Mouse (Mus musculus): ENCODE data around the gene Apoe. TPM values are rescaled to one million over a fixed set of nuclear protein-coding genes. Genes with fewer than 3 reads are reported as not detected.

The Apoe gene
- total and polyA plus RNA-seq, 3 experiments: 6.2 to 16.7 (median 10.0) TPM

DNA sequence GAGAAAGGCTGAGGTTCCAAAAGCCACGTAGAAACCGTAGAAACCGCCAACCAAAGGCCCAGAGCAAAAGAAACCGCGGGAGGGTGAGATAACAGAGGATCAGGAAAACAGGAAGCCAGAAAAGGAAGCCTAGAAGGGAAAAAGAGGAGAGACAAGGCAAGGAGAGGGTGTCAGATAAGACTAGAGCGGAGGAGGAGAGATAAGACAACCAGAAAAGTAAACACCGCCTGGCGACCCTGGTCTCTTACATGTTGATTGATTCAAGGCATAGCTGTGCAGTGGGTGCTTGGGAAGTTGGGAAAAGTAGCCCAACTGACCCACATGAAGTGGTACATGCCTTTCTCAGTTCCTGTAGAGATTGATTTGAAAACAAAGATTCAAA, 3.8 kb downstream of the Apoe start:
- H3K9ac ChIP-seq (ENCODE audit: insufficient read depth, low read depth): no peak overlapping the region
- in situ Hi-C loops (cut with MboI; ENCODE audit: low pct_ligation_motif_present, low pct_unique_long_range_greater_than_20kb, low sequenced_read_pairs): no loop called here
- H3K27ac ChIP-seq (ENCODE audit: insufficient read depth, low read depth): no peak overlapping the region
- H3K27me3 ChIP-seq (replicated peaks): no peaks in the 10 kb centered on the region
- H3K79me2 ChIP-seq (replicated peaks; ENCODE audit: control insufficient read depth, extremely low read depth, insufficient read depth, poor library complexity, severe bottlenecking): no peaks in the 10 kb centered on the region
- H3K4me3 ChIP-seq (replicated peaks in 1 of 3; ENCODE audit: low read depth in 2 of 3, low read length in 2 of 3, poor library complexity in 1 of 3): no peak overlapping the region
- H3K36me3 ChIP-seq (replicated peaks in 1 of 2; ENCODE audit: control insufficient read depth in 1 of 2, insufficient read depth in 1 of 2, low read length in 1 of 2): peaks cover 18 to 35% of the 10 kb centered on the region in 2 experiments
- dilution Hi-C loops (cut with MboI; ENCODE audit: extremely low pct_ligation_motif_present, extremely low pct_unique_long_range_greater_than_20kb, low sequenced_read_pairs): no loop called here
- no peak for TF ChIP-seq JUN (IDR thresholded peaks at IDR 0.05; ENCODE audit: insufficient read depth, low read depth, low read length)
- no peak for TF ChIP-seq PAX5 (IDR thresholded peaks at IDR 0.05; ENCODE audit: low read length)
- TF ChIP-seq MAX (IDR thresholded peaks at IDR 0.05; ENCODE audit: low read length): no peak
- H3K9me3 ChIP-seq (replicated peaks; ENCODE audit: low read length): peaks cover 5% of the 10 kb centered on the region
- H3K4me2 ChIP-seq (ENCODE audit: insufficient read depth, low read depth, poor library complexity, severe bottlenecking): no peak overlapping the region
- DNase-seq (ENCODE audit: extremely low read depth): no peak
- peaks cover under 1 to 16% of the 10 kb centered on the region in 2 experiments; a peak in 3 of 4 replicates for H3K4me1 ChIP-seq (ENCODE audit: control insufficient read depth in 1 of 2, insufficient read depth in 2 of 2)

DNA sequence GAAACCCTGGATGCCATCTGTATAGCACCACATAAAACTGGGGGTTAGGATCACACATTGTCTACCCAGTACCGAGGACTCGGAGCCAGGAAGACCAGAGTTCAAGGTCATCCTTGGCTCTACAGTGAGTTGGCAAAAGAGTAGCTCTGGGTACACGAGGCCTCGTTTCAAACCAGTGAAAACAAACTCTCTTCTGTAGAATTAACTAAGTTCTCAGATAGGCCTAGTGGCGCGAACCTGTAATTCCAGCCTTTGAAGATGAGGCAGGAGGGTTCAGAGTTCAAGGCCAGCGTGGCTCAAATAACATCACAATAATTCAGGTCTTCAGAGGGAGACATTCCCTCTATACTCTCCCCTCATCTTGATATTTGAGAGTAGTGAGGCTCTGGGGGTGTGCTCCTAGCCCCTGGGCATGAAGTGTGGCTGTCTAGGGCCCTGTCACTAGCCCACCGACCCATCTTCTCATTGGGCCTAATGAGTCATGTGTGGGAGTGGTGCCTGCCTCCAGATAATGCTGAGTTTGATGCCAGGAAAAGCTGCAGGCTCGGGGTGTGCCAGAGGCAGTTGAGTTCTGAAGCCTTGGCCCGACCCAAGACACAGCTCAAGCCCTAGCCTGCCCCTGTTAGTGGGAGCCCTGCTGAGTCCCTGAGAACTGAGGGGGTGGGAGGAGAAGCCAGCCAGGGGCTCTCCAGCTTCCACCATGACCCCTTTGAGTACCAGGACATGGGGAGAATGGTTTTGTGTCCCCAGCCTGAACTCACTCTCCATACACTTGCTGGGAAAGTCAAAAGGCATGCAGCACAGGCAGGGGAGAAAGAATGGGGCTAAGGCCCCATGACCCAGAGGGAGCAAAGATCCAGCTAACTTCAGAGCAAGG, 4.4 kb downstream of the Apoe start:
- dilution Hi-C loops (cut with MboI; ENCODE audit: extremely low pct_ligation_motif_present, extremely low pct_unique_long_range_greater_than_20kb, low sequenced_read_pairs): no loop called here
- Histone ChIP-seq H3K4me2 (ENCODE audit: insufficient read depth, low read depth, poor library complexity, severe bottlenecking) (no peak overlapping the region), H3K4me3 (replicated peaks in 1 of 3; ENCODE audit: low read depth in 2 of 3, low read length in 2 of 3, poor library complexity in 1 of 3) (no peak overlapping the region)

DNA sequence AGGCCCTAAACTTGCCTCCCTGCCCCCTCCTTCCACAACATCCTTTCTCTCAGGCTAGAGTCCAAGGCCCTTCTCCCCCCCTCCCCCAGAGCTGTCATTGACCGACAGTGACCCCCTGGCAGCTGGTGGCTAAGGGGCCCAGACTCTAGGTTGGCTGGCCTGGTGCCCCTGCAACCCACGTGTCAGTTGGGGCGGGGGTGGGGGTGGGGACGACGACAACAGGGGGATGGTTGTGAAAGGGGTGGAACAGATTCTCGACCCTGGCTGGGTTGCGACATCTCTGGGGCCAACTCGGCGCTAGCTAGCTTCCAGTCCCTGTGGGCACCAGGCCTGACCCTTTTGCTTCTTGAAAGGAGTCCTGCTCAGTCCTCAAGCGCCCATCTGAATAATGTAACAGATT, 5.6 kb downstream of the Apoe start:
- no peaks in the 10 kb centered on the region for H3K27me3 ChIP-seq (replicated peaks)
- H3K4me3 ChIP-seq (replicated peaks in 1 of 3; ENCODE audit: low read depth in 2 of 3, low read length in 2 of 3, poor library complexity in 1 of 3): no peak overlapping the region
- H3K9ac ChIP-seq (ENCODE audit: insufficient read depth, low read depth): no peak overlapping the region
- H3K4me1 ChIP-seq (ENCODE audit: control insufficient read depth in 1 of 2, insufficient read depth in 2 of 2): no peaks in the 10 kb centered on the region
- H3K9me3 ChIP-seq (replicated peaks; ENCODE audit: low read length): peaks cover 5% of the 10 kb centered on the region
- no peak overlapping the region for H3K4me2 ChIP-seq (ENCODE audit: insufficient read depth, low read depth, poor library complexity, severe bottlenecking)
- dilution Hi-C loops (cut with MboI; ENCODE audit: extremely low pct_ligation_motif_present, extremely low pct_unique_long_range_greater_than_20kb, low sequenced_read_pairs) (no loop called here), in situ Hi-C loops (cut with MboI; ENCODE audit: low pct_ligation_motif_present, low pct_unique_long_range_greater_than_20kb, low sequenced_read_pairs) (no loop called here)
- no peak for TF ChIP-seq ETS1 (conservative IDR thresholded peaks at IDR 0.05; ENCODE audit: low read depth, low read length)
- TF ChIP-seq ZC3H11A (IDR thresholded peaks at IDR 0.05; ENCODE audit: low read depth, low read length): no peak
- no peak for TF ChIP-seq EP300 (IDR thresholded peaks at IDR 0.05; ENCODE audit: low read length)
- TF ChIP-seq TBP (conservative IDR thresholded peaks at IDR 0.05; ENCODE audit: low read depth, low read length): no peak
- TF ChIP-seq NRF1 (IDR thresholded peaks at IDR 0.05; ENCODE audit: low read depth, low read length): no peak
- no peak for TF ChIP-seq USF2 (conservative IDR thresholded peaks at IDR 0.05; ENCODE audit: low read depth, low read length)
- H3K79me2 ChIP-seq (replicated peaks; ENCODE audit: control insufficient read depth, extremely low read depth, insufficient read depth, poor library complexity, severe bottlenecking): no peaks in the 10 kb centered on the region
- peaks cover 12 to 24% of the 10 kb centered on the region in 2 experiments for H3K36me3 ChIP-seq (replicated peaks in 1 of 2; ENCODE audit: control insufficient read depth in 1 of 2, insufficient read depth in 1 of 2, low read length in 1 of 2)
- DNase-seq (ENCODE audit: extremely low read depth): no peak
- no peak overlapping the region for H3K27ac ChIP-seq (ENCODE audit: insufficient read depth, low read depth)

More for the DNA sequence above, 4.4 kb downstream of the Apoe start:
- H3K9me3 ChIP-seq (replicated peaks; ENCODE audit: low read length): peaks cover 5% of the 10 kb centered on the region
- H3K9ac ChIP-seq (ENCODE audit: insufficient read depth, low read depth): no peak overlapping the region
- no peak overlapping the region for H3K27ac ChIP-seq (ENCODE audit: insufficient read depth, low read depth)
- DNase-seq (ENCODE audit: extremely low read depth): no peak
- no peaks in the 10 kb centered on the region for H3K27me3 ChIP-seq (replicated peaks)
- peaks cover 0 to 9% of the 10 kb centered on the region in 2 experiments; a peak in 2 of 4 replicates for H3K4me1 ChIP-seq (ENCODE audit: control insufficient read depth in 1 of 2, insufficient read depth in 2 of 2)
- no peaks in the 10 kb centered on the region for H3K79me2 ChIP-seq (replicated peaks; ENCODE audit: control insufficient read depth, extremely low read depth, insufficient read depth, poor library complexity, severe bottlenecking)
- in situ Hi-C loops (cut with MboI; ENCODE audit: low pct_ligation_motif_present, low pct_unique_long_range_greater_than_20kb, low sequenced_read_pairs): no loop called here
- H3K36me3 ChIP-seq (replicated peaks in 1 of 2; ENCODE audit: control insufficient read depth in 1 of 2, insufficient read depth in 1 of 2, low read length in 1 of 2): peaks cover 17 to 34% of the 10 kb centered on the region in 2 experiments
- no peak for TF ChIP-seq POLR2AphosphoS2 (IDR thresholded peaks at IDR 0.05; ENCODE audit: low read depth, low read length)
- no peak for TF ChIP-seq SMC3 (IDR thresholded peaks at IDR 0.05; ENCODE audit: low read depth, low read length)
- no peak for TF ChIP-seq IRF4 (IDR thresholded peaks at IDR 0.05; ENCODE audit: low read depth, low read length)
